Mouse (Mus musculus) MEL (cell line): ENCODE measurements around the gene Radil. TPM values are rescaled to one million over a fixed set of nuclear protein-coding genes. Genes with fewer than 3 reads are reported as not detected.

Experiments
- DNase-seq: peaks from one replicate; pipeline ENCODE4 v3.0.0; 2011; ENCODE audit warnings: low read depth, low spot score
- H3K27ac ChIP-seq: 2 replicates; pipeline ENCODE4 v1.5.1; 2012; ENCODE audit warnings: low read depth, mild to moderate bottlenecking, control low read depth, low read length, moderate library complexity; ENCODE audit not compliant: control insufficient read depth
- H3K27me3 ChIP-seq, 2 experiments: fragments of 150-350 bp in 1 of 2; sonication (generic) in 1 of 2; 2 replicates each; pipeline ENCODE4 v1.6.1; 2012; ENCODE audit warnings: low read length in 2 of 2, mild to moderate bottlenecking in 2 of 2, improper control_type of control experiment in 1 of 2, moderate library complexity in 1 of 2; ENCODE audit not compliant: insufficient read depth in 2 of 2, control insufficient read depth in 1 of 2
- H3K36me3 ChIP-seq, 2 experiments: 2 replicates each; pipeline ENCODE4 v1.6.1; 2012 to 2014; ENCODE audit warnings: low read length in 2 of 2, improper control_type of control experiment in 1 of 2, inconsistent platforms in 1 of 2, mild to moderate bottlenecking in 1 of 2; ENCODE audit not compliant: insufficient read depth in 2 of 2, control insufficient read depth in 1 of 2
- H3K4me1 ChIP-seq, 2 experiments: fragments of 150-350 bp in 1 of 2; sonication (generic) in 1 of 2; 2 replicates each; pipeline ENCODE4 v1.6.1; 2012; ENCODE audit warnings: low read length in 2 of 2, improper control_type of control experiment in 1 of 2, mild to moderate bottlenecking in 1 of 2; ENCODE audit not compliant: insufficient read depth in 2 of 2, control insufficient read depth in 1 of 2
- H3K4me3 ChIP-seq, 2 experiments: fragments of 150-350 bp in 1 of 2; sonication (generic) in 1 of 2; 2 replicates each; pipeline ENCODE4 v1.5.1; 2012; ENCODE audit warnings: low read depth in 2 of 2, low read length in 2 of 2, mild to moderate bottlenecking in 2 of 2, moderate library complexity in 2 of 2, control low read depth in 1 of 2, improper control_type of control experiment in 1 of 2; ENCODE audit not compliant: control insufficient read depth in 1 of 2, insufficient read depth in 1 of 2
- H3K79me2 ChIP-seq: 2 replicates; pipeline ENCODE4 v1.6.1; 2012; ENCODE audit warnings: mild to moderate bottlenecking, low read length, moderate library complexity; ENCODE audit not compliant: control insufficient read depth, poor library complexity, insufficient read depth
- H3K9ac ChIP-seq: 2 replicates; pipeline ENCODE4 v1.6.1; 2012; ENCODE audit warnings: low read depth, mild to moderate bottlenecking, control low read depth, low read length, moderate library complexity; ENCODE audit not compliant: control insufficient read depth, poor library complexity, severe bottlenecking
- H3K9me3 ChIP-seq: fragments of 150-350 bp; sonication (generic); replicated peaks from 2 replicates; pipeline ENCODE4 v1.6.1; 2012; ENCODE audit warnings: mild to moderate bottlenecking, low read length, improper control_type of control experiment, moderate library complexity; ENCODE audit not compliant: insufficient read depth
- BHLHE40 ChIP-seq: IDR thresholded peaks from 2 replicates; pipeline ENCODE4 v1.6.1; 2012; ENCODE audit warnings: low read depth, mild to moderate bottlenecking, inconsistent platforms, low read length, improper control_type of control experiment, borderline replicate concordance
- CHD1 ChIP-seq: IDR thresholded peaks from 2 replicates; pipeline ENCODE4 v1.6.1; 2012; ENCODE audit warnings: low read depth, mild to moderate bottlenecking, inconsistent platforms, low read length, improper control_type of control experiment
- E2F4 ChIP-seq: IDR thresholded peaks from 2 replicates; pipeline ENCODE4 v1.6.1; 2011; ENCODE audit warnings: low read depth, low read length, improper control_type of control experiment, borderline replicate concordance
- ETS1 ChIP-seq: IDR thresholded peaks from 2 replicates; pipeline ENCODE4 v1.6.1; 2012; ENCODE audit warnings: low read depth, mild to moderate bottlenecking, inconsistent platforms, low read length, improper control_type of control experiment, moderate library complexity
- JUND ChIP-seq: IDR thresholded peaks from 2 replicates; pipeline ENCODE4 v1.6.1; 2011; ENCODE audit warnings: low read depth, mild to moderate bottlenecking, improper control_type of control experiment, low read length
- KAT2A ChIP-seq: conservative IDR thresholded peaks from 2 replicates; pipeline ENCODE4 v1.6.1; 2012; ENCODE audit warnings: low read depth, low read length, improper control_type of control experiment, inconsistent platforms
- MAZ ChIP-seq: IDR thresholded peaks from 2 replicates; pipeline ENCODE4 v1.6.1; 2012; ENCODE audit warnings: low read depth, mild to moderate bottlenecking, inconsistent platforms, low read length, improper control_type of control experiment
- MEF2A ChIP-seq: IDR thresholded peaks from 2 replicates; pipeline ENCODE4 v1.6.1; 2014; ENCODE audit warnings: low read depth, mild to moderate bottlenecking, inconsistent platforms, low read length, improper control_type of control experiment; ENCODE audit not compliant: poor library complexity, insufficient replicate concordance, severe bottlenecking; ENCODE audit errors: extremely low read depth
- NELFE ChIP-seq: IDR thresholded peaks from 2 replicates; pipeline ENCODE4 v1.6.1; 2011; ENCODE audit warnings: low read depth, low read length, improper control_type of control experiment
- POLR2A ChIP-seq, 2 experiments: IDR thresholded peaks; 2 replicates each; pipeline ENCODE4 v1.6.1; 2011 to 2012; ENCODE audit warnings: low read length in 2 of 2, mild to moderate bottlenecking in 2 of 2, control low read depth in 1 of 2, improper control_type of control experiment in 1 of 2, low read depth in 1 of 2, moderate library complexity in 1 of 2; ENCODE audit not compliant: control insufficient read depth in 1 of 2, insufficient read depth in 1 of 2, poor library complexity in 1 of 2
- POLR2AphosphoS5 ChIP-seq: IDR thresholded peaks from 2 replicates; pipeline ENCODE4 v1.6.1; 2012; ENCODE audit warnings: low read depth, borderline replicate concordance, mild to moderate bottlenecking, inconsistent platforms, low read length, moderate library complexity, mixed read lengths
- SMC3 ChIP-seq: IDR thresholded peaks from 2 replicates; pipeline ENCODE4 v1.6.1; 2011; ENCODE audit warnings: low read depth, low read length, improper control_type of control experiment
- TBP ChIP-seq: IDR thresholded peaks from 2 replicates; pipeline ENCODE4 v1.8.0; 2011; ENCODE audit warnings: low read depth, low read length, improper control_type of control experiment
- TCF12 ChIP-seq: IDR thresholded peaks from 2 replicates; pipeline ENCODE4 v1.6.1; 2014; ENCODE audit warnings: low read depth, mild to moderate bottlenecking, inconsistent platforms, low read length, improper control_type of control experiment, moderate library complexity
- UBTF ChIP-seq: IDR thresholded peaks from 2 replicates; pipeline ENCODE4 v1.6.1; 2012; ENCODE audit warnings: low read depth, mild to moderate bottlenecking, inconsistent platforms, low read length, improper control_type of control experiment, moderate library complexity, borderline replicate concordance; ENCODE audit not compliant: insufficient read depth
- USF1 ChIP-seq: IDR thresholded peaks from 2 replicates; pipeline ENCODE4 v1.6.1; 2014; ENCODE audit warnings: low read depth, mild to moderate bottlenecking, inconsistent platforms, low read length, improper control_type of control experiment, moderate library complexity
- USF2 ChIP-seq, 2 experiments: IDR thresholded peaks; 2 replicates each; pipeline ENCODE4 v1.6.1; 2011 to 2012; ENCODE audit warnings: improper control_type of control experiment in 2 of 2, low read length in 2 of 2, borderline replicate concordance in 1 of 2, inconsistent platforms in 1 of 2, low read depth in 1 of 2, mild to moderate bottlenecking in 1 of 2; ENCODE audit not compliant: insufficient read depth in 1 of 2
- ZNF384 ChIP-seq: IDR thresholded peaks from 2 replicates; pipeline ENCODE4 v1.6.1; 2012; ENCODE audit warnings: low read depth, mild to moderate bottlenecking, inconsistent platforms, low read length, improper control_type of control experiment
- polyA plus RNA-seq, 2 experiments: library from polyadenylated mRNA; stranded (reverse) in 1 of 2; unstranded in 1 of 2; fragments of >175 nt in 1 of 2; fragments of >200 nt in 1 of 2; gene quantifications; 2 replicates each; pipeline versions ENCODE4 v1.2.1 to v1.2.4; 2012; ENCODE audit warnings: low replicate concordance in 2 of 2, low read depth in 1 of 2; ENCODE audit not compliant: insufficient read length in 2 of 2, insufficient read depth in 1 of 2, missing spikeins in 1 of 2
- total RNA-seq: library from RNA; depleted of rRNA; stranded (reverse); fragments of 300-350 nt; gene quantifications from 2 replicates; pipeline ENCODE4 v1.2.3, GENCODE M21; 2012

The Radil gene
- total and polyA plus RNA-seq, 3 experiments: 0.07 to 0.27 TPM; not detected in 1

DNA sequence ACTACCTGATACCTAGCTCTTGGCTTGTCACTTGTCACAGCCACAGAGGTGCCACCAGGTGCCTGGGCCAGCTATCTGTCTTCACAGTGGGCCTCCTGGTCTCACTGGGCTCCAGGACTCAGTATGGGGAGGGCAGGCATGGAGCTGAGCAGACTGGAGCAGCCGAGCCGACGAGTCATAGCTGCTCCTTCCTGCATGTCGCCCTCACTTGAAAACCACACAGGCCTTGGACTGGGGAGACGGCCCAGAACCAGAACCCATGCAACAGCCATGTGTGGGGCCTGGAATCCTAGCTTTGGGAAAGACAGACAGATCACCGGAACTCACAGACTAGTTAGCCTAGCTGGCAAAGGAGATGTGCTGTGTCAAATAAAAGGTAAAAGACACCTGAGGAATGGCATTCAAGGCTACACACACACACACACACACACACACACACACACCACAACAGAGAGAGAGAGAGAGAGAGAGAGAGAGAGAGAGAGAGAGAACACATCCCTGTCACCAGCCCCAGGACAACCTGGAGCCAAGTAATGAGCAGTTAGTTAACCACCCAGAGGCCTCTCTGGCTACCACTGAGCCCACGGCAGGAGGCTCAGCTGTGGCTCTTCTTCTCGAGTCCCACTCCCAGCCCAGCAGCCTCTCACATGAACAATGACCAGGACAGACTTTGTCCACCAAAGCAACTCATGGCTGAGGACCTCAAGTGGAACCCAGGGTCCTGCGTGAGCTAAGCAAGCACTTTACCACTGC, 60.8 kb downstream of the Radil start:
- no peaks in the 10 kb centered on the region for H3K79me2 ChIP-seq
- TF ChIP-seq TBP: peak; percentile 58; the same call in 1 of the 2 replicates
- no peak for TF ChIP-seq POLR2AphosphoS5

DNA sequence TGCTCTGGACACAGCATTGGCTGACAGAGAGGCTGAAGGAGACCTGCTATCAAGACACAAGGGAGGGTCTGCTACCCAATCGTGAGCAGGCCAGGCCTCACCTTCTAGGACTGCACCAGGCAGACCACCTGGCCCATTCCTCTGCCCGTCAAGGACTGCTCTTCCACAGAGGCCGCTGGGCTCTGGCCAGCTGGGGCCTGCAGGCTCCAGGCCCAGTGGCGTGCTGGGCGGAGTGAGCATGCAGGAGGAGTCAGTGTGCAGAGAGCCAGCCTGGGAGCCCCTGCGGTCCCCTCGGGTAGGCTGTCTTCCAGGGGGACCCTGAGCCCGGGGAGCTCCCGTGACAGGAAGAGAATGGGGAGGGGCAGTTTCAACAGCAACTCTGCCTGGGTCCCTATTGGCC, 64.2 kb downstream of the Radil start:
- no peaks in the 10 kb centered on the region for H3K27me3 ChIP-seq
- no peaks in the 10 kb centered on the region for H3K36me3 ChIP-seq
- H3K9ac ChIP-seq: no peak overlapping the region
- no peak overlapping the region for H3K27ac ChIP-seq
- H3K4me1 ChIP-seq: no peaks in the 10 kb centered on the region
- no peak for DNase-seq
- no peak for TF ChIP-seq CHD1
- TF ChIP-seq BHLHE40: no peak
- TF ChIP-seq SMC3: no peak
- TF ChIP-seq JUND: no peak
- TF ChIP-seq ZNF384: no peak
- TF ChIP-seq UBTF: no peak
- TF ChIP-seq TCF12: no peak
- TF ChIP-seq NELFE: no peak
- no peak for TF ChIP-seq E2F4
- TF ChIP-seq POLR2A (IDR thresholded peaks at IDR 0.05; ENCODE audit: control insufficient read depth in 1 of 2, insufficient read depth in 1 of 2, low read depth in 1 of 2, low read length in 2 of 2, poor library complexity in 1 of 2): no peak
- no peak for TF ChIP-seq MEF2A
- TF ChIP-seq TBP: no peak
- TF ChIP-seq ETS1: no peak
- H3K4me3 ChIP-seq: no peak overlapping the region
- no peaks in the 10 kb centered on the region for H3K79me2 ChIP-seq
- H3K9me3 ChIP-seq: no peaks in the 10 kb centered on the region

More for the DNA sequence above, 60.8 kb downstream of the Radil start:
- Histone ChIP-seq H3K9me3 (no peaks in the 10 kb centered on the region), H3K9ac (no peak overlapping the region), H3K4me1 (no peaks in the 10 kb centered on the region), H3K36me3 (no peaks in the 10 kb centered on the region), H3K27me3 (peaks cover 0 to 4% of the 10 kb centered on the region in 2 experiments; a peak in 2 of 4 replicates), H3K4me3 (no peak overlapping the region), H3K27ac (no peak overlapping the region)
- DNase-seq: no peak

DNA sequence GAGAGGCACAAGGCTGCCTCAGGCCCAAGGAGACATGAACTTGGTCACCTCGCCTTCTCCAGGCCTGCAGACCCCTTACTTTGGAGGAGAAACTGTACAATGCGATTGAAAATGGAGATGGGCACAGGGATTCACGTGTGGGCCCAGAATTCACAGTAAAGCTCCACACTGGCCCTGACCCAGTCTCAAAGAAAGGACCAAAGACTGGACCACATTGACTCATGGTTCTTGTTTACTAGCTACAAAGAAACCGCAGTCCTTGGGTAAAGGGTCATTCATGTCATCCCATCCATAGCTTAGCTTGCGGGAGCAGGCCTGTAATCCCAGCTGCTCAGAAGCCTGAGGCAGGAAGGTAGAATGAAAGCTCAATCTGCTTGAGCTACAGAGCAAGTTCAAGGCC, 67.3 kb downstream of the Radil start:
- Histone ChIP-seq H3K36me3 (no peaks in the 10 kb centered on the region), H3K27ac (no peak overlapping the region), H3K4me3 (no peak overlapping the region), H3K79me2 (no peaks in the 10 kb centered on the region), H3K9ac (no peak overlapping the region), H3K4me1 (no peaks in the 10 kb centered on the region), H3K9me3 (no peaks in the 10 kb centered on the region), H3K27me3 (no peaks in the 10 kb centered on the region)
- no peak for TF ChIP-seq USF2 (IDR thresholded peaks at IDR 0.05; ENCODE audit: borderline replicate concordance in 1 of 2, insufficient read depth in 1 of 2, low read depth in 1 of 2, low read length in 2 of 2)
- no peak for TF ChIP-seq MAZ
- no peak for TF ChIP-seq CHD1
- TF ChIP-seq USF1: no peak
- TF ChIP-seq E2F4: no peak
- TF ChIP-seq KAT2A: no peak
- no peak for DNase-seq
